Mouse (Mus musculus): ENCODE measurements around the gene Glp1r. TPM values are rescaled to one million over a fixed set of nuclear protein-coding genes. Genes with fewer than 3 reads are reported as not detected.

The Glp1r gene
- polyA plus RNA-seq, 1 experiment from 2014 or later = 0.08 TPM

- Histone ChIP-seq H3K4me2 (no peak overlapping the region), H3K9me3 (ENCODE audit: control insufficient read depth, low read length) (no peaks in the 10 kb centered on the region), H3K9ac (ENCODE audit: low read depth, low read length) (no peak overlapping the region), H3K4me1 (replicated peaks; ENCODE audit: control insufficient read depth, insufficient read depth, low read length) (no peaks in the 10 kb centered on the region), H3K27ac (ENCODE audit: low read depth, low read length) (no peak overlapping the region), H3K27me3 (replicated peaks; ENCODE audit: control insufficient read depth, insufficient read depth, low read length) (no peaks in the 10 kb centered on the region), H3K36me3 (ENCODE audit: control insufficient read depth, insufficient read depth, low read length) (no peaks in the 10 kb centered on the region), H3K4me3 (ENCODE audit: low read depth, low read length) (no peak overlapping the region)
- ATAC-seq (replicated peaks; ENCODE audit: low FRiP score) = no peak
- WGBS = 73% methylated on average over 5 of the region's 5 CpGs
- DNase-seq (ENCODE audit: low spot score) = no peak
Observed at GRCm38 (mm10) chr17:30932836-30933235, 31.2 kb downstream of the Glp1r start.

GRCm38 (mm10) chr17:30935301-30935700 lies 33.7 kb downstream of the Glp1r start:
- H3K4me1 ChIP-seq (replicated peaks; ENCODE audit: control insufficient read depth, insufficient read depth, low read length) = no peaks in the 10 kb centered on the region
- DNase-seq (ENCODE audit: low spot score) (no peak), ATAC-seq (replicated peaks; ENCODE audit: low FRiP score) (no peak)
- no peak overlapping the region for H3K9ac ChIP-seq (ENCODE audit: low read depth, low read length)
- no peak overlapping the region for H3K4me3 ChIP-seq (ENCODE audit: low read depth, low read length)
- WGBS = 70% methylated on average over 5 of the region's 5 CpGs
- no peaks in the 10 kb centered on the region for H3K27me3 ChIP-seq (replicated peaks; ENCODE audit: control insufficient read depth, insufficient read depth, low read length)
- H3K27ac ChIP-seq (ENCODE audit: low read depth, low read length) = no peak overlapping the region
- no peak overlapping the region for H3K4me2 ChIP-seq
- no peaks in the 10 kb centered on the region for H3K9me3 ChIP-seq (ENCODE audit: control insufficient read depth, low read length)
- no peaks in the 10 kb centered on the region for H3K36me3 ChIP-seq (ENCODE audit: control insufficient read depth, insufficient read depth, low read length)

GRCm38 (mm10) chr17:30938554-30938953 lies 36.9 kb downstream of the Glp1r start:
- 54% methylated on average over 9 of the region's 9 CpGs for WGBS
- no peak for ATAC-seq (replicated peaks; ENCODE audit: low FRiP score)
- H3K4me2 ChIP-seq = no peak overlapping the region
- DNase-seq (ENCODE audit: low spot score) = peak; percentile 46
- H3K9me3 ChIP-seq (ENCODE audit: control insufficient read depth, low read length) = no peaks in the 10 kb centered on the region
- H3K27me3 ChIP-seq (replicated peaks; ENCODE audit: control insufficient read depth, insufficient read depth, low read length) = no peaks in the 10 kb centered on the region
- no peaks in the 10 kb centered on the region for H3K36me3 ChIP-seq (ENCODE audit: control insufficient read depth, insufficient read depth, low read length)
- no peak overlapping the region for H3K9ac ChIP-seq (ENCODE audit: low read depth, low read length)
- no peaks in the 10 kb centered on the region for H3K4me1 ChIP-seq (replicated peaks; ENCODE audit: control insufficient read depth, insufficient read depth, low read length)
- H3K4me3 ChIP-seq (ENCODE audit: low read depth, low read length) = no peak overlapping the region
- no peak overlapping the region for H3K27ac ChIP-seq (ENCODE audit: low read depth, low read length)

GRCm38 (mm10) chr17:30948382-30948781 lies 46.8 kb downstream of the Glp1r start:
- WGBS = 49% methylated on average over 1 of the region's 1 CpGs
- Histone ChIP-seq H3K27ac (ENCODE audit: low read depth, low read length) (no peak overlapping the region), H3K9ac (ENCODE audit: low read depth, low read length) (no peak overlapping the region), H3K4me3 (ENCODE audit: low read depth, low read length) (no peak overlapping the region), H3K4me1 (replicated peaks; ENCODE audit: control insufficient read depth, insufficient read depth, low read length) (no peaks in the 10 kb centered on the region), H3K9me3 (ENCODE audit: control insufficient read depth, low read length) (no peaks in the 10 kb centered on the region), H3K4me2 (no peak overlapping the region), H3K36me3 (ENCODE audit: control insufficient read depth, insufficient read depth, low read length) (no peaks in the 10 kb centered on the region), H3K27me3 (replicated peaks; ENCODE audit: control insufficient read depth, insufficient read depth, low read length) (no peaks in the 10 kb centered on the region; the same call in 1 of the 2 replicates)
- DNase-seq (ENCODE audit: low spot score) (no peak), ATAC-seq (replicated peaks; ENCODE audit: low FRiP score) (no peak)

- H3K9ac ChIP-seq (ENCODE audit: low read depth, low read length) = no peak overlapping the region
- H3K4me2 ChIP-seq = no peak overlapping the region
- DNase-seq (ENCODE audit: low spot score) (no peak), ATAC-seq (replicated peaks; ENCODE audit: low FRiP score) (no peak)
- no peaks in the 10 kb centered on the region; the same call in 1 of the 2 replicates for H3K27me3 ChIP-seq (replicated peaks; ENCODE audit: control insufficient read depth, insufficient read depth, low read length)
- no peaks in the 10 kb centered on the region for H3K9me3 ChIP-seq (ENCODE audit: control insufficient read depth, low read length)
- no peak overlapping the region for H3K4me3 ChIP-seq (ENCODE audit: low read depth, low read length)
- WGBS = 3% methylated on average over 7 of the region's 7 CpGs
- no peak overlapping the region for H3K27ac ChIP-seq (ENCODE audit: low read depth, low read length)
- H3K36me3 ChIP-seq (ENCODE audit: control insufficient read depth, insufficient read depth, low read length) = no peaks in the 10 kb centered on the region
- H3K4me1 ChIP-seq (replicated peaks; ENCODE audit: control insufficient read depth, insufficient read depth, low read length) = no peaks in the 10 kb centered on the region
Observed at GRCm38 (mm10) chr17:30950780-30951179, 49.2 kb downstream of the Glp1r start.

- no peak overlapping the region for H3K4me3 ChIP-seq (ENCODE audit: low read depth, low read length)
- H3K27me3 ChIP-seq (replicated peaks; ENCODE audit: control insufficient read depth, insufficient read depth, low read length) = no peaks in the 10 kb centered on the region; the same call in 1 of the 2 replicates
- no peak overlapping the region for H3K4me2 ChIP-seq
- H3K9me3 ChIP-seq (ENCODE audit: control insufficient read depth, low read length) = no peaks in the 10 kb centered on the region
- H3K36me3 ChIP-seq (ENCODE audit: control insufficient read depth, insufficient read depth, low read length) = no peaks in the 10 kb centered on the region
- 67% methylated on average over 8 of the region's 8 CpGs for WGBS
- H3K27ac ChIP-seq (ENCODE audit: low read depth, low read length) = no peak overlapping the region
- ATAC-seq (replicated peaks; ENCODE audit: low FRiP score) (no peak), DNase-seq (ENCODE audit: low spot score) (no peak)
- no peak overlapping the region for H3K9ac ChIP-seq (ENCODE audit: low read depth, low read length)
- no peaks in the 10 kb centered on the region for H3K4me1 ChIP-seq (replicated peaks; ENCODE audit: control insufficient read depth, insufficient read depth, low read length)
Observed at GRCm38 (mm10) chr17:30951600-30951999, 50.0 kb downstream of the Glp1r start.

- Histone ChIP-seq H3K36me3 (ENCODE audit: control insufficient read depth, insufficient read depth, low read length) (no peaks in the 10 kb centered on the region), H3K4me3 (ENCODE audit: low read depth, low read length) (no peak within 1 kb of the TSS), H3K4me2 (no peak within 1 kb of the TSS), H3K27ac (ENCODE audit: low read depth, low read length) (no peak within 1 kb of the TSS), H3K4me1 (replicated peaks; ENCODE audit: control insufficient read depth, insufficient read depth, low read length) (no peaks in the 10 kb centered on the region), H3K27me3 (replicated peaks; ENCODE audit: control insufficient read depth, insufficient read depth, low read length) (no peaks in the 10 kb centered on the region), H3K9ac (ENCODE audit: low read depth, low read length) (no peak within 1 kb of the TSS), H3K9me3 (ENCODE audit: control insufficient read depth, low read length) (no peaks in the 10 kb centered on the region)
- 60% methylated on average over 10 of the region's 10 CpGs for WGBS
- ATAC-seq (replicated peaks; ENCODE audit: low FRiP score) = no peak
- DNase-seq (ENCODE audit: low spot score) = no peak
Observed at GRCm38 (mm10) chr17:30954340-30954739, 52.7 kb downstream of the Glp1r start, which contains the start of gene Umodl1. Gene Umodl1 (plus strand): TSS chr17:30954640.

- Histone ChIP-seq H3K4me1 (replicated peaks; ENCODE audit: control insufficient read depth, insufficient read depth, low read length) (no peaks in the 10 kb centered on the region), H3K27ac (ENCODE audit: low read depth, low read length) (no peak overlapping the region), H3K27me3 (replicated peaks; ENCODE audit: control insufficient read depth, insufficient read depth, low read length) (no peaks in the 10 kb centered on the region), H3K4me3 (ENCODE audit: low read depth, low read length) (no peak overlapping the region), H3K4me2 (no peak overlapping the region), H3K9ac (ENCODE audit: low read depth, low read length) (no peak overlapping the region), H3K9me3 (ENCODE audit: control insufficient read depth, low read length) (no peaks in the 10 kb centered on the region), H3K36me3 (ENCODE audit: control insufficient read depth, insufficient read depth, low read length) (no peaks in the 10 kb centered on the region)
- 45% methylated on average over 7 of the region's 7 CpGs for WGBS
- DNase-seq (ENCODE audit: low spot score) (no peak), ATAC-seq (replicated peaks; ENCODE audit: low FRiP score) (no peak)
Observed at GRCm38 (mm10) chr17:30961936-30962592, 60.4 kb downstream of the Glp1r start.

GRCm38 (mm10) chr17:30962880-30963279 lies 61.3 kb downstream of the Glp1r start:
- no peak overlapping the region for H3K4me2 ChIP-seq
- WGBS = 49% methylated on average over 2 of the region's 2 CpGs
- no peaks in the 10 kb centered on the region for H3K27me3 ChIP-seq (replicated peaks; ENCODE audit: control insufficient read depth, insufficient read depth, low read length)
- DNase-seq (ENCODE audit: low spot score) = no peak
- no peak overlapping the region for H3K9ac ChIP-seq (ENCODE audit: low read depth, low read length)
- H3K9me3 ChIP-seq (ENCODE audit: control insufficient read depth, low read length) = no peaks in the 10 kb centered on the region
- no peak overlapping the region for H3K27ac ChIP-seq (ENCODE audit: low read depth, low read length)
- H3K36me3 ChIP-seq (ENCODE audit: control insufficient read depth, insufficient read depth, low read length) = no peaks in the 10 kb centered on the region
- no peaks in the 10 kb centered on the region for H3K4me1 ChIP-seq (replicated peaks; ENCODE audit: control insufficient read depth, insufficient read depth, low read length)
- H3K4me3 ChIP-seq (ENCODE audit: low read depth, low read length) = no peak overlapping the region
- ATAC-seq (replicated peaks; ENCODE audit: low FRiP score) = no peak

Measured in liver, embryonic 11.5 days (tissue).